Mouse (Mus musculus): ENCODE data around the gene Pkm. TPM values are rescaled to one million over a fixed set of nuclear protein-coding genes. Genes with fewer than 3 reads are reported as not detected.

Pkm gene
- polyA plus RNA-seq, 1 experiment from 2014 or later: 1,041 TPM

GRCm38 (mm10) chr9:59691635-59692094 lies 35.5 kb downstream of the Pkm start:
- Histone ChIP-seq H3K4me3 (replicated peaks; ENCODE audit: low read depth, low read length) (peak overlapping the region; percentile 24), H3K36me3 (ENCODE audit: control insufficient read depth, insufficient read depth, low read length) (no peaks in the 10 kb centered on the region), H3K4me1 (ENCODE audit: control insufficient read depth, insufficient read depth, low read length) (peaks cover 7% of the 10 kb centered on the region), H3K27ac (replicated peaks; ENCODE audit: low read depth, low read length) (no peak overlapping the region), H3K27me3 (ENCODE audit: control insufficient read depth, insufficient read depth, low read length) (no peaks in the 10 kb centered on the region), H3K4me2 (ENCODE audit: low read length) (peak overlapping the region; percentile 52), H3K9me3 (ENCODE audit: control insufficient read depth, low read length) (no peaks in the 10 kb centered on the region), H3K9ac (replicated peaks; ENCODE audit: low read length) (peak overlapping the region; percentile 40; the same call in 1 of the 2 replicates)
- ATAC-seq (ENCODE audit: low FRiP score, low TSS enrichment): peak; percentile 71; the same call in 1 of the 2 replicates
- DNase-seq: peak; percentile 79
- 3% methylated on average over 23 of the region's 23 CpGs for WGBS

GRCm38 (mm10) chr9:59692145-59692544 lies 36.0 kb downstream of the Pkm start:
- Histone ChIP-seq H3K4me1 (ENCODE audit: control insufficient read depth, insufficient read depth, low read length) (peaks cover 7% of the 10 kb centered on the region), H3K36me3 (ENCODE audit: control insufficient read depth, insufficient read depth, low read length) (no peaks in the 10 kb centered on the region), H3K27ac (replicated peaks; ENCODE audit: low read depth, low read length) (no peak overlapping the region), H3K9ac (replicated peaks; ENCODE audit: low read length) (peak overlapping the region; percentile 40; the same call in 1 of the 2 replicates), H3K4me2 (ENCODE audit: low read length) (peak overlapping the region; percentile 52), H3K9me3 (ENCODE audit: control insufficient read depth, low read length) (no peaks in the 10 kb centered on the region), H3K27me3 (ENCODE audit: control insufficient read depth, insufficient read depth, low read length) (no peaks in the 10 kb centered on the region), H3K4me3 (replicated peaks; ENCODE audit: low read depth, low read length) (peak overlapping the region; percentile 24; the same call in 1 of the 2 replicates)
- peak; percentile 20; the same call in 1 of the 2 replicates for ATAC-seq (ENCODE audit: low FRiP score, low TSS enrichment)
- WGBS: 41% methylated on average over 9 of the region's 9 CpGs
- peak; percentile 38 for DNase-seq

GRCm38 (mm10) chr9:59694571-59695450 lies 38.6 kb downstream of the Pkm start:
- DNase-seq (no peak), ATAC-seq (ENCODE audit: low FRiP score, low TSS enrichment) (no peak)
- Histone ChIP-seq H3K4me1 (ENCODE audit: control insufficient read depth, insufficient read depth, low read length) (peaks cover 7% of the 10 kb centered on the region), H3K4me3 (replicated peaks; ENCODE audit: low read depth, low read length) (no peak overlapping the region), H3K9me3 (ENCODE audit: control insufficient read depth, low read length) (no peaks in the 10 kb centered on the region), H3K4me2 (ENCODE audit: low read length) (no peak overlapping the region), H3K36me3 (ENCODE audit: control insufficient read depth, insufficient read depth, low read length) (no peaks in the 10 kb centered on the region), H3K9ac (replicated peaks; ENCODE audit: low read length) (no peak overlapping the region), H3K27ac (replicated peaks; ENCODE audit: low read depth, low read length) (no peak overlapping the region), H3K27me3 (ENCODE audit: control insufficient read depth, insufficient read depth, low read length) (no peaks in the 10 kb centered on the region)
- WGBS: 68% methylated on average over 16 of the region's 16 CpGs

GRCm38 (mm10) chr9:59695451-59695813 lies 39.3 kb downstream of the Pkm start:
- no peak overlapping the region for H3K4me3 ChIP-seq (replicated peaks; ENCODE audit: low read depth, low read length)
- ATAC-seq (ENCODE audit: low FRiP score, low TSS enrichment) (no peak), DNase-seq (no peak)
- H3K4me1 ChIP-seq (ENCODE audit: control insufficient read depth, insufficient read depth, low read length): peaks cover 7% of the 10 kb centered on the region
- no peaks in the 10 kb centered on the region for H3K36me3 ChIP-seq (ENCODE audit: control insufficient read depth, insufficient read depth, low read length)
- 53% methylated on average over 3 of the region's 3 CpGs for whole genome bisulfite sequencing
- H3K9me3 ChIP-seq (ENCODE audit: control insufficient read depth, low read length): no peaks in the 10 kb centered on the region
- no peak overlapping the region for H3K27ac ChIP-seq (replicated peaks; ENCODE audit: low read depth, low read length)
- no peak overlapping the region for H3K4me2 ChIP-seq (ENCODE audit: low read length)
- no peaks in the 10 kb centered on the region for H3K27me3 ChIP-seq (ENCODE audit: control insufficient read depth, insufficient read depth, low read length)
- no peak overlapping the region for H3K9ac ChIP-seq (replicated peaks; ENCODE audit: low read length)

GRCm38 (mm10) chr9:59696381-59696780 lies 40.2 kb downstream of the Pkm start:
- Histone ChIP-seq H3K4me1 (ENCODE audit: control insufficient read depth, insufficient read depth, low read length) (peaks cover 7% of the 10 kb centered on the region), H3K27ac (replicated peaks; ENCODE audit: low read depth, low read length) (no peak overlapping the region), H3K27me3 (ENCODE audit: control insufficient read depth, insufficient read depth, low read length) (no peaks in the 10 kb centered on the region), H3K9ac (replicated peaks; ENCODE audit: low read length) (no peak overlapping the region), H3K36me3 (ENCODE audit: control insufficient read depth, insufficient read depth, low read length) (no peaks in the 10 kb centered on the region), H3K4me2 (ENCODE audit: low read length) (no peak overlapping the region), H3K4me3 (replicated peaks; ENCODE audit: low read depth, low read length) (no peak overlapping the region), H3K9me3 (ENCODE audit: control insufficient read depth, low read length) (no peaks in the 10 kb centered on the region)
- DNase-seq (no peak), ATAC-seq (ENCODE audit: low FRiP score, low TSS enrichment) (no peak)
- 83% methylated on average over 3 of the region's 3 CpGs for whole genome bisulfite sequencing

GRCm38 (mm10) chr9:59701094-59701493 lies 44.9 kb downstream of the Pkm start:
- Histone ChIP-seq H3K4me2 (ENCODE audit: low read length) (no peak overlapping the region), H3K36me3 (ENCODE audit: control insufficient read depth, insufficient read depth, low read length) (no peaks in the 10 kb centered on the region), H3K9ac (replicated peaks; ENCODE audit: low read length) (no peak overlapping the region), H3K27ac (replicated peaks; ENCODE audit: low read depth, low read length) (no peak overlapping the region), H3K9me3 (ENCODE audit: control insufficient read depth, low read length) (no peaks in the 10 kb centered on the region), H3K4me3 (replicated peaks; ENCODE audit: low read depth, low read length) (no peak overlapping the region), H3K27me3 (ENCODE audit: control insufficient read depth, insufficient read depth, low read length) (no peaks in the 10 kb centered on the region), H3K4me1 (ENCODE audit: control insufficient read depth, insufficient read depth, low read length) (no peaks in the 10 kb centered on the region)
- 84% methylated on average over 7 of the region's 7 CpGs for WGBS
- DNase-seq (no peak), ATAC-seq (ENCODE audit: low FRiP score, low TSS enrichment) (no peak)

GRCm38 (mm10) chr9:59703099-59703498 lies 46.9 kb downstream of the Pkm start:
- H3K9me3 ChIP-seq (ENCODE audit: control insufficient read depth, low read length): no peaks in the 10 kb centered on the region
- 72% methylated on average over 6 of the region's 6 CpGs for WGBS
- ATAC-seq (ENCODE audit: low FRiP score, low TSS enrichment) (no peak), DNase-seq (no peak)
- H3K4me1 ChIP-seq (ENCODE audit: control insufficient read depth, insufficient read depth, low read length): no peaks in the 10 kb centered on the region
- no peak overlapping the region for H3K4me2 ChIP-seq (ENCODE audit: low read length)
- no peaks in the 10 kb centered on the region for H3K36me3 ChIP-seq (ENCODE audit: control insufficient read depth, insufficient read depth, low read length)
- H3K27me3 ChIP-seq (ENCODE audit: control insufficient read depth, insufficient read depth, low read length): no peaks in the 10 kb centered on the region
- H3K4me3 ChIP-seq (replicated peaks; ENCODE audit: low read depth, low read length): no peak overlapping the region
- H3K9ac ChIP-seq (replicated peaks; ENCODE audit: low read length): no peak overlapping the region
- no peak overlapping the region for H3K27ac ChIP-seq (replicated peaks; ENCODE audit: low read depth, low read length)

- H3K4me1 ChIP-seq (ENCODE audit: control insufficient read depth, insufficient read depth, low read length): no peaks in the 10 kb centered on the region
- H3K4me2 ChIP-seq (ENCODE audit: low read length): no peak overlapping the region
- WGBS: 65% methylated on average over 10 of the region's 10 CpGs
- no peak overlapping the region for H3K4me3 ChIP-seq (replicated peaks; ENCODE audit: low read depth, low read length)
- no peaks in the 10 kb centered on the region for H3K9me3 ChIP-seq (ENCODE audit: control insufficient read depth, low read length)
- H3K27me3 ChIP-seq (ENCODE audit: control insufficient read depth, insufficient read depth, low read length): no peaks in the 10 kb centered on the region
- ATAC-seq (ENCODE audit: low FRiP score, low TSS enrichment) (no peak), DNase-seq (no peak)
- no peak overlapping the region for H3K9ac ChIP-seq (replicated peaks; ENCODE audit: low read length)
- H3K27ac ChIP-seq (replicated peaks; ENCODE audit: low read depth, low read length): no peak overlapping the region
- no peaks in the 10 kb centered on the region for H3K36me3 ChIP-seq (ENCODE audit: control insufficient read depth, insufficient read depth, low read length)
These were observed 51.0 kb downstream of the Pkm start for GRCm38 (mm10) chr9:59706850-59707825.

All from midbrain, embryonic 14.5 days (tissue).